13 mouse cellular contexts compared by ENCODE assay signal in the genomic region with DNA sequence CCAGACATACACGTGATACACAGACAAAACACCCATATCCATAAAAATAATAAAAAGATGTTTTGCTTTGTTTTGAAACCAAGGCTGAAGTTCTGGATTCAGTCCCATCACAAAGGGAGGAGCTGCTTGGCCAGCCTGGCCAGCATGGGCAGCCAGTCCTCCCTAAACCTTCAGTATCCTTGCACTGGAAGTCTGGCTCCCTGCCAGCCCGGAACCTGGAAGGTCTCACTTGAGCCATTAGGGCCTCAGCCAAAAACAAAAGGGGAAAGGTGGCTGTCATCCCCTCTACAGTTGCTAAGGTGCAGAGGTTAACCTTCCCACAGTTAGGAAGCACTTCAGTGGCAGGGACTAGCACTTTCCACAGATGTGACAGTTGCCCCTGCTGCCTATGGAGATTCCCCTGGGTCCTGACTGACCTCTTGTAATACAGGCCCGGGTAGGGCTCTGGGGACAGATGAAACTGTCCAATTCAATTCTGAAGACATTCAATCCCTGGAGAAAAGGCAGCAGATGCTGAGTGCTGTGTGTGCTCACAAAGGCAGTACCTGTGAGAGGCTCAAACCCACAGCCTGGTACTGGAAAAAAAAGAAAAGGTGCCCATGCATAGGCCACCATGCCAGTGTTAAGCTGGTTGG.
DNase-seq lines count a peak whose midpoint lies in the region; ATAC-seq lines count a peak whose summit lies in the region.
"Had no signal": no experiment of that assay in that cellular context is flagged by ENCODE, and none has a peak within 500 bp of the region (broad histone marks: within the 10 kb centered on the region; RNA-seq: fewer than 3 reads in every experiment).

No protein-coding gene starts in this region.

- WGBS in midbrain, embryonic 10.5 days, result 83% methylated on average over 3 of the region's 3 CpGs
- 73% methylated on average over 3 of the region's 3 CpGs for WGBS in midbrain, embryonic 15.5 days
- 74% methylated on average over 3 of the region's 3 CpGs for WGBS in embryonic facial prominence, embryonic 10.5 days

- no peak for ATAC-seq in midbrain, embryonic 15.5 days (replicated peaks)

- no peak overlapping the region for H3K4me2 ChIP-seq in midbrain, embryonic 15.5 days
- H3K4me2 ChIP-seq: heart, embryonic 15.5 days; limb, embryonic 12.5 days; neural tube, embryonic 15.5 days had no signal

- peaks cover 66% of the 10 kb centered on the region for H3K4me1 ChIP-seq in midbrain, embryonic 10.5 days
- peaks cover 14% of the 10 kb centered on the region for H3K4me1 ChIP-seq in midbrain, embryonic 15.5 days
- peaks cover 33% of the 10 kb centered on the region for H3K4me1 ChIP-seq in embryonic facial prominence, embryonic 10.5 days

- 0 out of 2 replicates have a peak, but pooled peaks cover 2% of the 10 kb centered on the region for H3K36me3 ChIP-seq in midbrain, embryonic 10.5 days
- H3K36me3 ChIP-seq in midbrain, embryonic 15.5 days (replicated peaks), result no peaks in the 10 kb centered on the region
- peaks cover 8% of the 10 kb centered on the region for H3K36me3 ChIP-seq in embryonic facial prominence, embryonic 10.5 days (replicated peaks)
- H3K36me3 ChIP-seq: heart, embryonic 15.5 days; neural tube, embryonic 15.5 days had no signal

- no peak overlapping the region for H3K9ac ChIP-seq in midbrain, embryonic 15.5 days
- H3K9ac ChIP-seq: heart, embryonic 15.5 days; limb, embryonic 12.5 days; neural tube, embryonic 15.5 days had no signal

- no peak overlapping the region for H3K4me3 ChIP-seq in midbrain, embryonic 10.5 days
- H3K4me3 ChIP-seq in midbrain, embryonic 15.5 days, result no peak overlapping the region
- no peak overlapping the region for H3K4me3 ChIP-seq in embryonic facial prominence, embryonic 10.5 days
- H3K4me3 ChIP-seq: heart, embryonic 15.5 days; limb, embryonic 12.5 days; neural tube, embryonic 15.5 days had no signal

- H3K27me3 ChIP-seq in midbrain, embryonic 10.5 days (ENCODE audit: low read depth, poor library complexity, severe bottlenecking), result no peaks in the 10 kb centered on the region
- no peaks in the 10 kb centered on the region for H3K27me3 ChIP-seq in midbrain, embryonic 15.5 days (replicated peaks)
- no peaks in the 10 kb centered on the region for H3K27me3 ChIP-seq in embryonic facial prominence, embryonic 10.5 days (replicated peaks; ENCODE audit: low read depth, poor library complexity, severe bottlenecking)
- H3K27me3 ChIP-seq: limb, embryonic 12.5 days; neural tube, embryonic 15.5 days had no signal

- no peaks in the 10 kb centered on the region for H3K9me3 ChIP-seq in midbrain, embryonic 10.5 days (replicated peaks)
- H3K9me3 ChIP-seq in midbrain, embryonic 15.5 days, result no peaks in the 10 kb centered on the region
- H3K9me3 ChIP-seq in embryonic facial prominence, embryonic 10.5 days, result no peaks in the 10 kb centered on the region
- H3K9me3 ChIP-seq: heart, embryonic 15.5 days; limb, embryonic 12.5 days; neural tube, embryonic 15.5 days had no signal

- H3K27ac ChIP-seq in midbrain, embryonic 10.5 days (replicated peaks), result peak overlapping the region; percentile 55; the same call in 1 of the 2 replicates
- H3K27ac ChIP-seq in midbrain, embryonic 15.5 days, result no peak overlapping the region
- H3K27ac ChIP-seq in embryonic facial prominence, embryonic 10.5 days (replicated peaks), result no peak overlapping the region
- H3K27ac ChIP-seq: heart, embryonic 15.5 days; kidney, postnatal 0 days; limb, embryonic 12.5 days; neural tube, embryonic 15.5 days had no signal

- DNase-seq in cerebellum, postnatal 14 days, result peak; percentile 37 to 64
- DNase-seq in cerebellum, adult 11-12 months, result no peak
- DNase-seq in midbrain, embryonic 10.5 days (ENCODE audit: low spot score), result no peak
- peak; percentile 19 for DNase-seq in gastrocnemius, postnatal 25 days
- peak; percentile 84 for DNase-seq in ovary, postnatal 36 days (ENCODE audit: low spot score)
- DNase-seq in frontal cortex, postnatal 25 days (ENCODE audit: low spot score in 2 of 2), result no peak
- no peak for DNase-seq in embryonic facial prominence, embryonic 10.5 days (ENCODE audit: low spot score)
- DNase-seq: B cell, adult 2 months had no signal

Comparison
In these comparisons a context has a peak if more than half of its experiments do, and no peak if none do; other contexts are left out.
1. DNase-seq: peak in cerebellum, postnatal 14 days (2 of 2), gastrocnemius, postnatal 25 days (single experiment) and ovary, postnatal 36 days (single experiment); none in cerebellum, adult 11-12 months (single experiment), midbrain, embryonic 10.5 days (single experiment), frontal cortex, postnatal 25 days (0 of 2) and embryonic facial prominence, embryonic 10.5 days (single experiment).